Mouse (Mus musculus) lung, postnatal 0 days (tissue): ENCODE results near the gene Olfr1382. TPM values are rescaled to one million over a fixed set of nuclear protein-coding genes. Genes with fewer than 3 reads are reported as not detected.
"Not testable (repeated sequence)": the region's sequence is repeated elsewhere in the genome, so short reads cannot be mapped to it uniquely, and the experiment has no call there.

Source experiments
- ATAC-seq: fragments of 200-750 bp; cut with Nextera tagmentation; 2 replicates; pipeline ENCODE4 v1.8.0; 2017; ENCODE audit warnings: moderate library complexity
- DNase-seq: peaks from one replicate; pipeline ENCODE4 v3.0.0-alpha.2; 2016; ENCODE audit warnings: low spot score
- H3K27ac ChIP-seq: fragments of 300-500 bp; sonication (generic); 2 replicates; pipeline ENCODE4 v1.5.1; 2014; ENCODE audit warnings: antibody characterized with exemption, mild to moderate bottlenecking, low read length, mixed read lengths
- H3K27me3 ChIP-seq: fragments of 300-500 bp; sonication (generic); replicated peaks from 2 replicates; pipeline ENCODE4 v1.6.1; 2014; ENCODE audit warnings: low read length, mixed read lengths; ENCODE audit not compliant: insufficient read depth
- H3K36me3 ChIP-seq: fragments of 300-500 bp; sonication (generic); 2 replicates; pipeline ENCODE4 v1.6.1; 2014; ENCODE audit warnings: low read length, mixed read lengths; ENCODE audit not compliant: insufficient read depth
- H3K4me1 ChIP-seq: fragments of 300-500 bp; sonication (generic); 2 replicates; pipeline ENCODE4 v1.6.1; 2014; ENCODE audit warnings: antibody characterized with exemption, low read depth, low read length, mixed read lengths; ENCODE audit not compliant: insufficient read depth
- H3K4me2 ChIP-seq: fragments of 300-500 bp; sonication (generic); replicated peaks from 2 replicates; pipeline ENCODE4 v1.6.1; 2014; ENCODE audit warnings: low read depth, mild to moderate bottlenecking, low read length, moderate library complexity, mixed read lengths
- H3K4me3 ChIP-seq: fragments of 300-500 bp; sonication (generic); 2 replicates; pipeline ENCODE4 v1.5.1; 2014; ENCODE audit warnings: low read depth, low read length
- H3K9ac ChIP-seq: fragments of 300-500 bp; sonication (generic); replicated peaks from 2 replicates; pipeline ENCODE4 v1.6.1; 2014; ENCODE audit warnings: low read depth, mild to moderate bottlenecking
- H3K9me3 ChIP-seq: fragments of 300-500 bp; sonication (generic); 2 replicates; pipeline ENCODE4 v1.6.1; 2016; ENCODE audit warnings: low read length, mixed read lengths
- CTCF ChIP-seq: IDR thresholded peaks from 2 replicates; pipeline ENCODE4 v1.5.1; 2016; ENCODE audit warnings: antibody characterized with exemption, mild to moderate bottlenecking
- EP300 ChIP-seq: IDR thresholded peaks from 2 replicates; pipeline ENCODE4 v1.6.1; 2016; ENCODE audit warnings: antibody characterized with exemption, mild to moderate bottlenecking, control low read depth
- WGBS: fragments of 180-500 bp; shearing (Covaris S2); extraction: QIAGEN DNeasy Blood & Tissue Kit; methylation state at CpG from one replicate; pipeline ENCODE4 v1.1.7; 2014; 5-methylcytosine and 5-hydroxymethylcytosine counted together
- polyA plus RNA-seq: library from polyadenylated mRNA; unstranded; fragments of >200 nt; fragmentation: Nextera tagmentation; extraction: Ambion mirVana; gene quantifications from 2 replicates; pipeline ENCODE4 v1.2.1, GENCODE M21; 2015

The Olfr1382 gene
- not detected in 2 replicates for polyA plus RNA-seq

DNA sequence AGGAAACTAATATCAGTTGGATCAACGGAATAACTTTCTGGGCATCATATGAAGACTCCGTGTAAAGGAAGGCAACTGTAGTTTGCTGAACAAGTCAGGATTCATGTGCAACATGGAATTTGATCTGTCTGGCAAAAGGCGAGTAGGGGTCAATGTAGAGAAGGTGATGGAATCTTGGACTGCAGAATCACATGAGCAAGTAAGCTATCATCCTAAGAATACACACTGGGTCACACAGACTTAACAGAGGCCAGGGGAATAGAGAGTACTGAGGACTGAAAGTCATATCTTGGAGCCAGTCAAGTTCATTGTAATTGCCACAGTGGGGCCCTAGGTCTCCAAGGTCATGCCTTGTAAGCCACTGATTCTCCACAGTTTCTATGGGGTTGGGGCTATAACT is at the start of gene Olfr1382:
Olfr1382 (plus strand) TSS at position 301 of the 400 bp plus-strand sequence.
- Histone ChIP-seq H3K36me3 (no peaks in the 10 kb centered on the region), H3K4me3 (no peak within 1 kb of the TSS), H3K27me3 (no peaks in the 10 kb centered on the region), H3K4me2 (no peak within 1 kb of the TSS), H3K4me1 (no peaks in the 10 kb centered on the region), H3K27ac (no peak within 1 kb of the TSS), H3K9ac (no peak within 1 kb of the TSS), H3K9me3 (no peaks in the 10 kb centered on the region)
- no peak for ATAC-seq
- no peak for DNase-seq
- 76% methylated on average over 3 of the region's 3 CpGs for WGBS
- TF ChIP-seq CTCF = no peak
- TF ChIP-seq EP300 = no peak

DNA sequence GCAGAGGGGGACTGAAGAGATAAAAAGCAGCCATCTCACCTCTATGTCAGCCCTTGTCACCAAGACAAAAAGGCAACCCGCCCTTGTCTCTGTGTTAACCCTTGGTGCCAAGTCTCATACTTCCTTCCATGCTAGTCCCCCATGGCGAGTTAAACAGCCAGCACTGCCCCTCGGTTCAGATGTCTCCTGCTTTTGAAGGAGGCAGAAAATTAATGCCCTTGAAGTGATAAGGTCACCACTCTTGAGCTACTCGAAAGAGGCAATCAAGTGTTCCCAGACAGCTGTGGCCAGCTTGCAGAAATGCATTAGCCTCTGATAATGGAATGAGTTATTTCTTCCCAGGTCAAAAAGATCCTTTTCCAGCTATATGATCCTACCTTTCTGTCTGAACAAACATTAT is 42.1 kb upstream of the Olfr1382 start:
- TF ChIP-seq CTCF = no peak
- no peak for TF ChIP-seq EP300
- Histone ChIP-seq H3K4me3 (no peak overlapping the region), H3K4me2 (no peak overlapping the region), H3K27me3 (no peaks in the 10 kb centered on the region), H3K4me1 (no peaks in the 10 kb centered on the region), H3K9me3 (no peaks in the 10 kb centered on the region), H3K27ac (no peak overlapping the region), H3K9ac (no peak overlapping the region), H3K36me3 (no peaks in the 10 kb centered on the region)
- ATAC-seq (no peak), DNase-seq (no peak)
- 24% methylated on average over 4 of the region's 4 CpGs for WGBS

DNA sequence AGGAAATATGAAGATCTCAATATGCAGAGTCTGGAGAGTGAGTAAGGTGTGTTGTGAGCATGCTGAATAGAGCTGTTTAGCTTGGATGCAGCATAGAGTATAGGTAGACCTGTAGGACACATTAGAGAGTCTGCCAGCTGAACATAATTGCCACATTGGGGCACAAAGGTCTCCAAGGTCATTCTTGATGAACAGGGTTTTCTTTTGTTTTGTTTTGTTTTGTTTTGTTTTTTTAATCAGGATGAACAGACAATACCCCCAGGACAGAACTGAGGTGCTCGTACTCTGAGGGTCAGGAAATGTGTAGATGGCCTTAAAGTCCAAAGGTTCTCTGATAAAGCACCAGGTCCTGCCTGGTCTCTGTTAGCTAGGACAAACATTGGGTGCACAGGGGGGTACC is 39.3 kb upstream of the Olfr1382 start, which contains the start of gene Olfr1385:
Olfr1385 (plus strand) TSS at position 301 of the 400 bp plus-strand sequence.
- not testable (repeated sequence) for H3K27ac ChIP-seq, H3K36me3 ChIP-seq, H3K27me3 ChIP-seq, H3K9me3 ChIP-seq, H3K9ac ChIP-seq, ATAC-seq, H3K4me3 ChIP-seq, DNase-seq, H3K4me1 ChIP-seq, H3K4me2 ChIP-seq
- 68% methylated on average over 1 of the region's 1 CpGs for WGBS

DNA sequence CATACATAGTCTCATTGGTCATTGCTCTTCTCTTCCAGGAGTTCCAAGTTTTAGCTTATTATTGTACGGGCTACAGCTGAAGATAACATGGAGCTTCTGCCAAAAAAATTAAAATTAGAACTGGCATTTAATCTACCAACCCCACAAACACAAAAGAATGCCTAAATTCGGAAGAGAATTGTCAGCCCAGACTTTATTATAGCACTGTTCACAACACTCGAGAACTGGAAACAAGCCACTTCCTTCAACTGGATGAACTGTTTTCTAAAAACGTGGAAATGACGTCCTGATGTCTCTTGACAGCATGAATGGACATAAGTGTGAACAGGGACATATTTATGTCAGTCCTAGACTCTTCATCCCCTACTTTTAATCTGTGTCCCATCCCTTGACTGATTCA is 10.0 kb upstream of the Olfr1382 start:
- H3K4me1 ChIP-seq = no peaks in the 10 kb centered on the region
- no peaks in the 10 kb centered on the region for H3K36me3 ChIP-seq
- no peak overlapping the region for H3K4me2 ChIP-seq
- 52% methylated on average over 5 of the region's 5 CpGs for WGBS
- no peaks in the 10 kb centered on the region for H3K9me3 ChIP-seq
- DNase-seq = no peak
- no peak for TF ChIP-seq CTCF
- TF ChIP-seq EP300 = no peak
- H3K4me3 ChIP-seq = no peak overlapping the region
- ATAC-seq = no peak
- H3K27me3 ChIP-seq = no peaks in the 10 kb centered on the region
- H3K9ac ChIP-seq = no peak overlapping the region
- no peak overlapping the region for H3K27ac ChIP-seq

DNA sequence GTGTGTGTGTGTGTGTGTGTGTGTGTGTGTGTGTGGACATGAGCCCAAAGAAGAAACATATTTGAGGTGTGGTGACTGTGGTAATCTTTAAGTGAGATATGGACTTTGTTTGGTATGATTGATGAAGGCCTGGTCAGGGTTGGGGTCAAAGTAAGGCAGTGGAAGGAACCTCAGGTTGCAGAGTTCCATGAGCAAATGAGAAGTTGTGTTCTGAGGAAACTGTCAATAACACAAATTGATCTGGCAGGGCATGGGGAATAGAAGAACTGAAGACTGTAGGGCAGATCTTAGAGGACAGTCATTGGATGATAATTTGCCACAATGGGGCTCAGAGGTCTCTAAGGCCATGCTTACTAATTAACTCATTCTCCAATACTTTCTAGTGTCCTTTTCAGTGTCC is 8.7 kb upstream of the Olfr1382 start, which contains the start of gene Olfr1383:
Olfr1383 (plus strand) TSS at position 301 of the 400 bp plus-strand sequence.
- H3K27me3 ChIP-seq = no peaks in the 10 kb centered on the region
- H3K9ac ChIP-seq = no peak within 1 kb of the TSS
- no peak within 1 kb of the TSS for H3K27ac ChIP-seq
- H3K36me3 ChIP-seq = no peaks in the 10 kb centered on the region
- TF ChIP-seq CTCF = no peak
- TF ChIP-seq EP300 = no peak
- no peak within 1 kb of the TSS for H3K4me2 ChIP-seq
- DNase-seq (no peak), ATAC-seq (no peak)
- no peaks in the 10 kb centered on the region for H3K9me3 ChIP-seq
- no peaks in the 10 kb centered on the region for H3K4me1 ChIP-seq
- no peak within 1 kb of the TSS for H3K4me3 ChIP-seq

DNA sequence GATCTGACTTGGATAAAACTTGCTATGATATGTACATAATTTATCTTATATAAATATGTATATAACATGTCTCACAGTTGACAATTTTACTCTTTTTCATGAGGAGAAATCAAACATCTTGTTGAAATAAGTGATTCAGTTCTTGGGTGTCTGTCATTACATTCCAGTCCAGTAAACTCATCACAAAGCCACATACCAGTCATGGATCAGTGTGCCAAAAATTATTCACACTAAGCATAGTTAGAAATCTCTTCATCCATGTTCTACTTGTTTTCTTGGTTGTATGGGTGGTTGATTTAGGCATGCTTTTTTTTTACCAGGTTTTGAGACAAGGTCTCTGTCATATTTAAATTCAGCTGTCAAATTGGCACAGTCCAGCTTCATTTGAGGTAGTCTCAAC is 4.7 kb downstream of the Olfr1382 start:
- ATAC-seq = no peak
- H3K27me3 ChIP-seq = no peaks in the 10 kb centered on the region

DNA sequence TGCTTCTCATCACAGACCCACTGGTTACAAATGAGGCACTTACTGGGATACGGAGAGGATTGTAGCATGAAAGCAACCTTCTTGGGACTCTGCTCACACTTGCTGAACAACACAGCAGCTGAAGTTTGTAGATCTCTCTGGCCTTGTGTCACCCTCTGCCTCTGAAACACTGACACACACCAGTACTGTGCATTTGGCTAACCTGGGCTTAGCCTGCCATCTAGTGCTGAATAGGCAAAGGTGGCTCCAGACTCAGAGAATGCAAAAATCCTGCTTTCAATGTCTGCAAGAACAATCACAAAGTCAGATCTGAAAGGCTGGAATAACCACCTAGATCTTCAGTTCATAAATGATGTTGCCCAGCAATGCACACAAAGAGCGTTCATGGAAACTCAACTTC is 8.6 kb downstream of the Olfr1382 start:
- H3K4me3 ChIP-seq, H3K27ac ChIP-seq, ATAC-seq, H3K36me3 ChIP-seq, H3K9ac ChIP-seq, H3K27me3 ChIP-seq, H3K4me1 ChIP-seq, DNase-seq, H3K9me3 ChIP-seq, H3K4me2 ChIP-seq: not testable (repeated sequence)
- WGBS = 96% methylated on average over 2 of the region's 2 CpGs

More for the DNA sequence above, 4.7 kb downstream of the Olfr1382 start:
- H3K4me1 ChIP-seq = no peaks in the 10 kb centered on the region
- H3K4me2 ChIP-seq = no peak overlapping the region
- no peaks in the 10 kb centered on the region for H3K9me3 ChIP-seq
- H3K36me3 ChIP-seq = no peaks in the 10 kb centered on the region
- no peak overlapping the region for H3K27ac ChIP-seq
- no peak for DNase-seq
- TF ChIP-seq CTCF = no peak
- TF ChIP-seq EP300 = no peak
- no peak overlapping the region for H3K9ac ChIP-seq
- no peak overlapping the region for H3K4me3 ChIP-seq

DNA sequence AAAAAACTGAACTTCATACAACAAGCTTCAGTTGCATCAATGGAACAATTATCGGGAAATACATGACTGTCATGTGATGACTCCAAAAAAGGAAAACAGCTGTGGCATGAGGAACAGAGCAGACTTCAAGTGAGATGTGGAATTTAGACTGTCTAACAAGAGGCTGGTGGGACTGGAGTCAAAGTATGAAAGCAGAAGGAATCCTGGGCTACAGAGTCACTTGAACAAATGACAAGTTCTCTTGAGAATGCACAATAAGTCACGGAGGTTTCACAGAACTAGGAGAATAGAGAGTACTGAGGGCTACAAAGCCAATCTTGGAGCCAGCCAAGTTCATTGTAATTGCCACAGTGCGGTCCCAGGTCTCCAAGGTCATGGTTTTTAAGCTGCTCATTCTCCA is 15.1 kb downstream of the Olfr1382 start, which contains the start of gene Olfr1381:
Olfr1381 (plus strand) TSS at position 301 of the 400 bp plus-strand sequence.
- H3K9me3 ChIP-seq = not testable (repeated sequence)
- WGBS = 68% methylated on average over 3 of the region's 3 CpGs

More for the DNA sequence above, 15.1 kb downstream of the Olfr1382 start, which contains the start of gene Olfr1381:
- H3K4me2 ChIP-seq, ATAC-seq, H3K4me1 ChIP-seq, DNase-seq, H3K36me3 ChIP-seq, H3K27ac ChIP-seq, H3K9ac ChIP-seq, H3K4me3 ChIP-seq, H3K27me3 ChIP-seq: not testable (repeated sequence)
